Comparison of ENCODE assay signal across 15 mouse cellular contexts in the genomic region with DNA sequence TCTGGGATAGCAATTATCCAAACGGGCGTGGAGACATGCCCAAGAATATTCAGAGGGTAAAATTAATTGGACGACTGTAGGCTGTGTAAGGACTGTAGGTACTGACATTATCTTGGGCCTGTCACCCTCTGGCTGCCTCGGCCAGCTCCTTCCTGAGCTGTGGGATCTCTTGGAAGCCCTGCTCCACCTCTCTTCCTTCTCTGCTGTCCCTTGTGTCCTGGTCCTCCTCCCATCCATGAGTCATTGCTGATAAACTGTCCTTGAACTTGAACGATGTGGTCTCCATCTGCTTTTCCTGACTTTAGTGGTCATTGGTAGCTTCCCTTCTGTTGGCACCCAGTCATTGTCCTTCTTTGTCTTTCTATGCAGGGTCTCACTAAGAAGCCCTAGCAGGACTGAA.
"Had no signal": no experiment of that assay in that cellular context is flagged by ENCODE, and none has a peak within 500 bp of the region (broad histone marks: within the 10 kb centered on the region; RNA-seq: fewer than 3 reads in every experiment).

No protein-coding gene starts in this region.

- H3K27ac ChIP-seq: macrophage; midbrain, embryonic 13.5 days; midbrain, embryonic 15.5 days; neural tube, embryonic 12.5 days; stomach, embryonic 15.5 days had no signal

- DNase-seq: lung, adult 18-20 months; lung, embryonic 14.5 days; lung, postnatal 10 days; lung, postnatal 36 days; right cerebral cortex, postnatal 14 days; thymus, adult 2 months; thymus, postnatal 25 days; thymus, postnatal 4 days had no signal

- H3K4me2 ChIP-seq: lung, embryonic 14.5 days; midbrain, embryonic 11.5 days; midbrain, embryonic 13.5 days; midbrain, embryonic 15.5 days; neural tube, embryonic 12.5 days; stomach, embryonic 15.5 days had no signal

- H3K4me1 ChIP-seq: midbrain, embryonic 13.5 days; midbrain, embryonic 15.5 days; neural tube, embryonic 12.5 days; stomach, embryonic 15.5 days had no signal

- H3K9ac ChIP-seq: lung, embryonic 14.5 days; midbrain, embryonic 13.5 days; midbrain, embryonic 15.5 days; neural tube, embryonic 12.5 days; stomach, embryonic 15.5 days had no signal

- H3K9me3 ChIP-seq: midbrain, embryonic 15.5 days; neural tube, embryonic 12.5 days; stomach, embryonic 15.5 days had no signal

- H3K27me3 ChIP-seq: megakaryocyte, embryonic 14.5 days; midbrain, embryonic 13.5 days; midbrain, embryonic 15.5 days; neural tube, embryonic 12.5 days; stomach, embryonic 15.5 days had no signal

- H3K36me3 ChIP-seq: midbrain, embryonic 13.5 days; midbrain, embryonic 15.5 days; neural tube, embryonic 12.5 days; stomach, embryonic 15.5 days had no signal

- ATAC-seq: midbrain, embryonic 13.5 days; midbrain, embryonic 15.5 days had no signal

- H3K4me3 ChIP-seq: megakaryocyte, embryonic 14.5 days; midbrain, embryonic 13.5 days; midbrain, embryonic 15.5 days; neural tube, embryonic 12.5 days; stomach, embryonic 15.5 days had no signal
